Mouse (Mus musculus): Measurements from ENCODE around the gene Stard5. TPM values are rescaled to one million over a fixed set of nuclear protein-coding genes. Genes with fewer than 3 reads are reported as not detected.

Gene Stard5
- polyA plus RNA-seq, 1 experiment from 2014 or later = 36.8 TPM

GRCm38 (mm10) chr7:83636425-83636824 lies 4.7 kb downstream of the Stard5 start:
- H3K9ac ChIP-seq = no peak overlapping the region
- H3K9me3 ChIP-seq = no peaks in the 10 kb centered on the region
- no peaks in the 10 kb centered on the region for H3K27me3 ChIP-seq
- WGBS = 87% methylated on average over 8 of the region's 8 CpGs
- H3K4me2 ChIP-seq = no peak overlapping the region
- H3K4me3 ChIP-seq = no peak overlapping the region
- no peak overlapping the region for H3K27ac ChIP-seq
- no peak for ATAC-seq (ENCODE audit: insufficient number of reproducible peaks, low FRiP score, low TSS enrichment, low read depth)
- peaks cover 12% of the 10 kb centered on the region for H3K4me1 ChIP-seq
- H3K36me3 ChIP-seq = peaks cover 38% of the 10 kb centered on the region

- no peak overlapping the region for H3K4me2 ChIP-seq
- H3K27me3 ChIP-seq = no peaks in the 10 kb centered on the region
- no peak overlapping the region for H3K4me3 ChIP-seq
- no peak for ATAC-seq (ENCODE audit: insufficient number of reproducible peaks, low FRiP score, low TSS enrichment, low read depth)
- H3K9me3 ChIP-seq = no peaks in the 10 kb centered on the region
- no peak overlapping the region for H3K27ac ChIP-seq
- H3K4me1 ChIP-seq = peaks cover 7% of the 10 kb centered on the region
- 85% methylated on average over 8 of the region's 8 CpGs for WGBS
- H3K36me3 ChIP-seq = peaks cover 43% of the 10 kb centered on the region
- no peak overlapping the region for H3K9ac ChIP-seq
Observed at GRCm38 (mm10) chr7:83637781-83638583, 6.2 kb downstream of the Stard5 start.

GRCm38 (mm10) chr7:83639084-83639483 lies 7.3 kb downstream of the Stard5 start:
- Histone ChIP-seq H3K36me3 (peaks cover 49% of the 10 kb centered on the region), H3K27ac (no peak overlapping the region), H3K9me3 (no peaks in the 10 kb centered on the region), H3K4me2 (no peak overlapping the region), H3K9ac (no peak overlapping the region), H3K4me1 (no peaks in the 10 kb centered on the region), H3K27me3 (no peaks in the 10 kb centered on the region), H3K4me3 (no peak overlapping the region)
- WGBS = 83% methylated on average over 3 of the region's 3 CpGs
- no peak for ATAC-seq (ENCODE audit: insufficient number of reproducible peaks, low FRiP score, low TSS enrichment, low read depth)

DNA sequence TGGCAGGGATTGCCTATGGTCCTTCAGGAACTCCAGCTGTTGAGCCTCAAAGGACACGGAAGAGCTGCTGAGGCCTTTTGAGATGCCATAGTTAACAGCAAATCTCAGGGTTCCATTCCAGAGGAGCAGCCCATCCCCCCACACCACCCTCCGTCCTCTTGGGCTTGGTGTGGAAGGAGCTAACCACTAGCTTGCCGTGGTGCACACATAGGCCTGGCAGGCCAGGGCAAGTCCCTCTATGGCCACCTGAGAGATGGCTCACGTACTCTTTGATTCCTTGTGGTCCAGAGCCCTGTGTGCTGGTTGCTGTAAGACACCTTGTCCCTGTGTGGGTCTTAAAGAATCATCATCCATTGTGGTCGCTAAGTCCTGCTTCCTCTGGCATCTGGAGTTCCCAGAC lies 8.8 kb downstream of the Stard5 start:
- ATAC-seq (ENCODE audit: insufficient number of reproducible peaks, low FRiP score, low TSS enrichment, low read depth) = no peak
- Histone ChIP-seq H3K36me3 (peaks cover 54% of the 10 kb centered on the region), H3K4me1 (no peaks in the 10 kb centered on the region), H3K4me2 (no peak overlapping the region), H3K4me3 (no peak overlapping the region), H3K9me3 (no peaks in the 10 kb centered on the region), H3K27me3 (no peaks in the 10 kb centered on the region), H3K9ac (no peak overlapping the region), H3K27ac (no peak overlapping the region)
- WGBS = 87% methylated on average over 5 of the region's 5 CpGs

- H3K9me3 ChIP-seq = no peaks in the 10 kb centered on the region
- peaks cover 53% of the 10 kb centered on the region for H3K36me3 ChIP-seq
- H3K27ac ChIP-seq = no peak overlapping the region
- no peaks in the 10 kb centered on the region for H3K4me1 ChIP-seq
- H3K9ac ChIP-seq = no peak overlapping the region
- no peak overlapping the region for H3K4me3 ChIP-seq
- H3K4me2 ChIP-seq = no peak overlapping the region
- H3K27me3 ChIP-seq = no peaks in the 10 kb centered on the region
- 73% methylated on average over 2 of the region's 2 CpGs for WGBS
- ATAC-seq (ENCODE audit: insufficient number of reproducible peaks, low FRiP score, low TSS enrichment, low read depth) = no peak
Observed at GRCm38 (mm10) chr7:83641163-83641562, 9.4 kb downstream of the Stard5 start.

DNA sequence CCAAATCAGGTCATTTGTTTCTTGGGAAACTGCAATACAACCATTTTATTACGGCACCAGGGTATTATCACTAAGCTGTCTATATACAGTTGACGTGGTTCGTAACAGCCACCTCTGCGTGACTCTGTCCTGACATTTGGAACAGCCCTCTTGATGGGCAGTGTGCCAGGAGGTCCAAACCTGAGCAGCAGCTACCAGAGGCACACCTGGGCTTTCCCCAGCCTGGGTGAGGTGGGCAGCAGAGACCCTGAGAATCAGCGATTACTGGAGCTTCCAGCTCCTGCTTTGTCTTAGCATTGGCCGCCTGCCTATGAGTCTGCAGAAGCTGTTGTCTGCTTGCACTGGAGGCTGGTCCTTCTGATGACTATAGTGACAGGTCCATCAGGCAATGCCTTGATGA lies 11.8 kb downstream of the Stard5 start:
- WGBS = 68% methylated on average over 6 of the region's 6 CpGs
- Histone ChIP-seq H3K9ac (no peak overlapping the region), H3K4me2 (no peak overlapping the region), H3K9me3 (no peaks in the 10 kb centered on the region), H3K4me3 (no peak overlapping the region), H3K36me3 (peaks cover 34% of the 10 kb centered on the region), H3K4me1 (no peaks in the 10 kb centered on the region), H3K27ac (no peak overlapping the region; the same call in 1 of the 2 replicates), H3K27me3 (no peaks in the 10 kb centered on the region)
- no peak for ATAC-seq (ENCODE audit: insufficient number of reproducible peaks, low FRiP score, low TSS enrichment, low read depth)

DNA sequence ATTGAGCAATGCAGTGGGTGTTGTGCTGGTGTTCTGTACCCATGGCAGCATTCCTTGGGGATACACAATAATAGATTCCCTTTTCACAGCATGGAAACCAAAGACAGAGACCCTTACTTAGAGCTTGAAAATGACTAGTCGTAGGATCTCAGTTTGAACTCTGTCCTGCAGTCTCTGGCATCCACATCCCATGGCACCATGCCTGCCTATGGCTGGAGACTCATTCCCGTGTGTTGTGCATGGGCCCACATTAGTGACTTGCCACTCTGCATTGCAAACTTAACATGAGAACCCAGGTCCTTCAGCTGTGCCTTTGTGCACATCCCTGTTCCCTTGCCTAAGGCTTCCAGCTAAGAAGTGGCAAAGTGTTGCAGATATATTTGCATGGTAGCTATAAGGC lies 13.0 kb downstream of the Stard5 start:
- Histone ChIP-seq H3K27me3 (no peaks in the 10 kb centered on the region), H3K27ac (no peak overlapping the region), H3K4me2 (no peak overlapping the region), H3K36me3 (peaks cover 31% of the 10 kb centered on the region), H3K9me3 (no peaks in the 10 kb centered on the region), H3K4me1 (no peaks in the 10 kb centered on the region), H3K4me3 (no peak overlapping the region), H3K9ac (no peak overlapping the region)
- no peak for ATAC-seq (ENCODE audit: insufficient number of reproducible peaks, low FRiP score, low TSS enrichment, low read depth)
- 85% methylated on average over 2 of the region's 2 CpGs for WGBS

- WGBS = 73% methylated on average over 5 of the region's 5 CpGs
- Histone ChIP-seq H3K4me3 (no peak overlapping the region), H3K27me3 (no peaks in the 10 kb centered on the region), H3K36me3 (peaks cover 24% of the 10 kb centered on the region), H3K9ac (no peak overlapping the region), H3K9me3 (no peaks in the 10 kb centered on the region), H3K27ac (no peak overlapping the region), H3K4me2 (no peak overlapping the region), H3K4me1 (no peaks in the 10 kb centered on the region)
- ATAC-seq (ENCODE audit: insufficient number of reproducible peaks, low FRiP score, low TSS enrichment, low read depth) = no peak
Observed at GRCm38 (mm10) chr7:83645476-83645875, 13.7 kb downstream of the Stard5 start.

GRCm38 (mm10) chr7:83648807-83649206 lies 17.0 kb downstream of the Stard5 start:
- 61% methylated on average over 7 of the region's 7 CpGs for WGBS
- H3K9ac ChIP-seq = no peak overlapping the region
- ATAC-seq (ENCODE audit: insufficient number of reproducible peaks, low FRiP score, low TSS enrichment, low read depth) = no peak
- H3K4me3 ChIP-seq = no peak overlapping the region
- no peaks in the 10 kb centered on the region for H3K27me3 ChIP-seq
- no peaks in the 10 kb centered on the region for H3K9me3 ChIP-seq
- H3K36me3 ChIP-seq = peaks cover 10% of the 10 kb centered on the region; the same call in 1 of the 2 replicates
- no peak overlapping the region for H3K27ac ChIP-seq
- no peaks in the 10 kb centered on the region for H3K4me1 ChIP-seq
- no peak overlapping the region for H3K4me2 ChIP-seq

DNA sequence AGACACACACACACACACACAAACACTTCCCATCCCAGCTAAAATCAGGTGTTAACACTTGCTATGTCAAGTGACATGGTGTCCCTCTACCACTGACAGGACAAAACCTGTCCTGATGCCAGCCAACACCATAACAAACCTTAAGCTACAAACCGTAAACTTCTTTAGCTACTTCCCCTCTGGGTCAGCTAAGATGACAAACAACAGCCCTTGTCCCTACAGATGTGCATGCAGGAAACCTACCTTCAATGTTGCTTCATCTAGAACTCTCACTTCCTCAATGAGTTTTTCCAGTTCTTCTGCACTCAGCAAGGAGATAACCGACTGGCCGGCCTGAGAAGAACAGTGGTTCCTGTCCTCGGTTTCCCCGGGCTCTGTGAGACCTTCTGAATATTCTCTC lies 18.9 kb downstream of the Stard5 start:
- Histone ChIP-seq H3K4me1 (no peaks in the 10 kb centered on the region), H3K9ac (no peak overlapping the region), H3K36me3 (peaks cover 5% of the 10 kb centered on the region; the same call in 1 of the 2 replicates), H3K27me3 (no peaks in the 10 kb centered on the region), H3K4me2 (no peak overlapping the region), H3K4me3 (no peak overlapping the region), H3K27ac (no peak overlapping the region), H3K9me3 (no peaks in the 10 kb centered on the region)
- 90% methylated on average over 5 of the region's 5 CpGs for WGBS
- no peak for ATAC-seq (ENCODE audit: insufficient number of reproducible peaks, low FRiP score, low TSS enrichment, low read depth)

DNA sequence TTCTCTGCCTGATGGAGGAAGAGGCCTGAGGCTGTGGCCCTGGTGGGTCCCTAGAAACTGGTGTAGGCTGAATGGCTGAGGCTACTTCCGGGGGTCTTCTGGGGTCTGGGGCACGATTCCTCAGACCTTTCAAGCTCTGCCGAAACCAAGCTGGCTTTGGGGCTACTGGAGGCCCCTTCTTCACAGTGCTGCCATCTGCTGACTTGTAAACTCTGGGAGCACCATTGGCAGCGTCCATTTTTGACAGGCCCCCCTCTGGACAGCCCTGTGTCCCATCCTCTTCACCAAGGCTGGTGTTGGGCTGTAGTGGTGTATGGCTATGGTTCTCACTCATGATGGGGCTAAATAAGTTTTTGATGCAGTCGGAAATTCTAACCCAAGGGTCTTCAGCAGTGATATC lies 20.7 kb downstream of the Stard5 start:
- Histone ChIP-seq H3K4me3 (no peak overlapping the region), H3K36me3 (0 out of 2 replicates have a peak, but pooled peaks cover 5% of the 10 kb centered on the region), H3K9ac (no peak overlapping the region), H3K27me3 (no peaks in the 10 kb centered on the region), H3K27ac (no peak overlapping the region), H3K9me3 (no peaks in the 10 kb centered on the region), H3K4me1 (no peaks in the 10 kb centered on the region), H3K4me2 (no peak overlapping the region)
- ATAC-seq (ENCODE audit: insufficient number of reproducible peaks, low FRiP score, low TSS enrichment, low read depth) = no peak
- 84% methylated on average over 5 of the region's 5 CpGs for WGBS

- 0 out of 2 replicates have a peak, but pooled peaks cover 5% of the 10 kb centered on the region for H3K36me3 ChIP-seq
- no peaks in the 10 kb centered on the region for H3K27me3 ChIP-seq
- ATAC-seq (ENCODE audit: insufficient number of reproducible peaks, low FRiP score, low TSS enrichment, low read depth) = no peak
- no peaks in the 10 kb centered on the region for H3K9me3 ChIP-seq
- H3K4me2 ChIP-seq = no peak overlapping the region
- WGBS = 90% methylated on average over 2 of the region's 2 CpGs
- H3K4me1 ChIP-seq = no peaks in the 10 kb centered on the region
- no peak overlapping the region for H3K4me3 ChIP-seq
- H3K9ac ChIP-seq = no peak overlapping the region
- no peak overlapping the region for H3K27ac ChIP-seq
Observed at GRCm38 (mm10) chr7:83653605-83654051, 21.9 kb downstream of the Stard5 start.
